Mouse (Mus musculus) ES-Bruce4 (cell line): ENCODE results near the gene Rab3ip. TPM values are rescaled to one million over a fixed set of nuclear protein-coding genes. Genes with fewer than 3 reads are reported as not detected.
A peak's percentile ranks its signal among the peaks of the same experiment; 100 is the strongest.

Experiments used
- H3K27ac ChIP-seq: 2 replicates; pipeline ENCODE4 v1.5.1; 2012; ENCODE audit warnings: low read length, inconsistent platforms; ENCODE audit not compliant: insufficient read depth
- H3K27me3 ChIP-seq: 2 replicates; pipeline ENCODE4 v1.6.1; 2012; ENCODE audit warnings: mild to moderate bottlenecking, low read length, inconsistent platforms; ENCODE audit not compliant: control insufficient read depth, poor library complexity, insufficient read depth, severe bottlenecking
- H3K36me3 ChIP-seq: 2 replicates; pipeline ENCODE4 v1.6.1; 2012; ENCODE audit warnings: inconsistent platforms, mild to moderate bottlenecking, low read length, moderate library complexity; ENCODE audit not compliant: control insufficient read depth, poor library complexity, insufficient read depth, severe bottlenecking
- H3K4me1 ChIP-seq: one replicate; pipeline ENCODE4 v1.8.1; 2011; ENCODE audit warnings: low read length; ENCODE audit not compliant: control insufficient read depth, insufficient read depth
- H3K4me3 ChIP-seq: 2 replicates; pipeline ENCODE4 v1.5.1; 2011; ENCODE audit warnings: low read depth, mild to moderate bottlenecking, low read length
- H3K9ac ChIP-seq: 2 replicates; pipeline ENCODE4 v1.6.1; 2012; ENCODE audit warnings: low read depth, mild to moderate bottlenecking, inconsistent platforms; ENCODE audit not compliant: poor library complexity, severe bottlenecking
- H3K9me3 ChIP-seq: replicated peaks from 2 replicates; pipeline ENCODE4 v1.6.1; 2012; ENCODE audit warnings: mild to moderate bottlenecking, low read length, inconsistent platforms; ENCODE audit not compliant: control insufficient read depth, poor library complexity, insufficient read depth, severe bottlenecking
- CTCF ChIP-seq: IDR thresholded peaks from one replicate; pipeline ENCODE4 v1.8.1; 2011; ENCODE audit warnings: low read depth, low read length
- EP300 ChIP-seq: IDR thresholded peaks from 2 replicates; pipeline ENCODE4 v1.6.1; 2011; ENCODE audit warnings: low read depth, low read length; ENCODE audit not compliant: insufficient read depth
- POLR2A ChIP-seq: IDR thresholded peaks from one replicate; pipeline ENCODE4 v1.8.1; 2011; ENCODE audit warnings: low read length; ENCODE audit not compliant: insufficient read depth
- polyA plus RNA-seq: library from polyadenylated mRNA; stranded (reverse); fragments of >200 nt; gene quantifications from 2 replicates; pipeline ENCODE4 v1.2.4, GENCODE M21; 2011; ENCODE audit warnings: low read depth; ENCODE audit not compliant: missing spikeins, insufficient read depth, insufficient read length

The Rab3ip gene
- 58.7 and 70.8 TPM in 2 replicates for polyA plus RNA-seq

DNA sequence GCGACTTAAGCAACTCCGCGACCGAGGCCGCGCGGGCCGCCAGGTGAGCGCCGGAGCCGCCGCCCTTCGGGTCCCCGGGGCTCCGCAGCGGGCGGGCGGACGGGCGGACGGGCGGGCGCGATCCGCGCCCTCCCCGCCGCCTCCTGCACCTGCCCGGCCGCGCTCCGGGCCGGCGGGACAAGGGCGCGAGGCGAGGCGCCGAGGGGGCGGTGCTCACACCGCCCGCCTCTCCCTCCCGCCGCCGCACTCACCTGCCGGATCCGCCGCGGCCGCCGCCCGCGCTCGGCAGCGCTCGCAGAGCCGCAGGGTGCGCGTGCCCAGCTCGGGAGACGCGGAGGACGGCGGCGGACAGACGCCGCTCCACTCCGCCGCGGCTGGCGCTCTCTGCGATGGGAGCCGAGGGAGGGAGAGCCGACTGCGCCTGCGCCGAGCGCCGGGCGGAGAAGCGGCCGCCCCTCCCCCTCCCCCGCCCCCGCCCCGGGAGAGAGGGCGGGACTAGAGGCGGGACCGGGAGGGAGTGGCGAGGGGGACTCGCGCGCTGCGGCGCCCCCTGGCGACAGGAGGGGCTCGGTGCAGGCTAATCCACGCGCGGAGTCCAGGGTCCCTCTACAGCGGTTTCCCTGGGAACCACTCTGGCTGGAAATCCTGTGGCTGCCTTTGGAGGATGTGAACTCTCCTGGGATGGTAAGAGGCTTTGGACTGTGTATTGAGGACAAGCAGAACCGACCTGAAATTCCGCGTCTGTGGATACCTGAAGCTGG is at the start of gene Rab3ip:
Rab3ip (minus strand) TSS at position 761 of the 761 bp plus-strand sequence.
- Histone ChIP-seq H3K9ac (peak within 1 kb of the TSS; percentile 92), H3K9me3 (no peaks in the 10 kb centered on the region), H3K27me3 (no peaks in the 10 kb centered on the region), H3K36me3 (no peaks in the 10 kb centered on the region), H3K27ac (no peak within 1 kb of the TSS), H3K4me1 (no peaks in the 10 kb centered on the region), H3K4me3 (peak within 1 kb of the TSS; percentile 95)
- TF ChIP-seq CTCF, result peak; percentile 67
- no peak for TF ChIP-seq EP300
- peak; percentile 58 for TF ChIP-seq POLR2A

DNA sequence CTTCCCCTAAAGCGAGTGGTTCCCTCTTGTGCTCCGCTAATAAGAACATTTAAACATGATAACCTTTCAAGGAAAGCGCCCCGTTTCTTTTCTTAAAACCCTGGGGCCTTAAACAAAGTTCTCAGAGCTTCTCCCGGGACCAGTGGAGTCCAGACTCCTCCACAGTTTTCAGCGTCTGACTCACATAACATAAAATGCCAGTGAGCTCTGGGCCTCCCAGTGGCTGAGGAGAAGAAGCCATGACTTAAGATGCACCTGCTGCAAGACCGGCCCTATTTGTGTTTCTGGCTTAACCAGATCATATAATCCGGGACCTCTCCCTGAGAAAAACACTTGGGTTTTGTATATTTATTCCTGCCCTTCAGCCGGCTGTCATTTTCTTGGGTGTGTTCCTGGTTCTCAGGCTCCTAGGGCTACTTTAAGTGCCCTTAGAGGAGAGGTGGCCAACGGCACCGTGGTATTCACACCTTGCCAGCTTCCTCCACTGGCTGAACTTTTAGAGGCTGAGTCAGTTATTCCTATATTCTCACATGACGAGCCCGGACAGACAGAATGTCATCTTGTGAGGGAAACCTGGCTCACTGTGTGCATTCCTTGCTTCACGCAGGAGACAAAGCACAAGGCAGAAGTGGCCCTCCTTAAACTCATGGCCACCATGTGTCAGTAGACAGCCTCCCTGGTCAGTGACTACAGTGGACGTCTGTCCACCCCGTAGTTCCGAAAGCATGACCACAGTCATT is 48.3 kb upstream of the Rab3ip start:
- H3K4me1 ChIP-seq, result peaks cover 1% of the 10 kb centered on the region
- H3K27ac ChIP-seq, result no peak overlapping the region
- no peak overlapping the region for H3K9ac ChIP-seq
- no peaks in the 10 kb centered on the region for H3K9me3 ChIP-seq
- H3K36me3 ChIP-seq, result no peaks in the 10 kb centered on the region
- H3K4me3 ChIP-seq, result no peak overlapping the region
- TF ChIP-seq POLR2A (no peak), EP300 (no peak), CTCF (no peak)
- H3K27me3 ChIP-seq, result no peaks in the 10 kb centered on the region

DNA sequence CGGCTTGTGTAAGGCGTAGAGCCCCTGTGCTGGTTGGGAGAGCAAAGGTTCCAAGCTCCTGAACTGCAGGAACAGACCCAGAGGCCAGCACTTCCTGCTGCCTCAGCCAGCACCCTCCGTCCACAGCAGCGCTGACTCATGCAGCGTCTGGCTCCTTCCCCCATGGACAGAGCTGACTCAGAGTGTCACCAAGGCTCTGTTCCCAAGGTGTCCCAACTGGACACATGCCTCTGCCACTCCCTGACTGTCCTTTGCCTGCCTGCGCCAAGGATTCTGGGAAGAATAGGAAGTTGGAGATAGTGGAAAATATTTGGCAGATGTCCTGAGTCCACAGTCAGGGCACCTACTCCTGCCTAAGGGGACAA is 45.6 kb upstream of the Rab3ip start:
- Histone ChIP-seq H3K4me3 (no peak overlapping the region), H3K36me3 (no peaks in the 10 kb centered on the region), H3K27me3 (no peaks in the 10 kb centered on the region), H3K27ac (no peak overlapping the region), H3K9ac (no peak overlapping the region), H3K9me3 (no peaks in the 10 kb centered on the region), H3K4me1 (peaks cover 1% of the 10 kb centered on the region)
- TF ChIP-seq EP300 (no peak), POLR2A (no peak), CTCF (no peak)

GRCm38 (mm10) chr10:116995584-116996235 is 45.1 kb upstream of the Rab3ip start:
- Histone ChIP-seq H3K9ac (no peak overlapping the region), H3K27ac (no peak overlapping the region)

GRCm38 (mm10) chr10:116995162-116995561 is 44.6 kb upstream of the Rab3ip start:
- H3K27me3 ChIP-seq, result no peaks in the 10 kb centered on the region
- no peak overlapping the region for H3K4me3 ChIP-seq
- peaks cover 1% of the 10 kb centered on the region for H3K4me1 ChIP-seq
- H3K27ac ChIP-seq, result no peak overlapping the region
- H3K9me3 ChIP-seq, result no peaks in the 10 kb centered on the region
- TF ChIP-seq EP300 (no peak), POLR2A (no peak), CTCF (no peak)
- no peaks in the 10 kb centered on the region for H3K36me3 ChIP-seq
- H3K9ac ChIP-seq, result no peak overlapping the region

More at GRCm38 (mm10) chr10:116995584-116996235, 45.1 kb upstream of the Rab3ip start:
- no peaks in the 10 kb centered on the region for H3K27me3 ChIP-seq
- peaks cover 1% of the 10 kb centered on the region for H3K4me1 ChIP-seq
- no peaks in the 10 kb centered on the region for H3K36me3 ChIP-seq
- H3K9me3 ChIP-seq, result no peaks in the 10 kb centered on the region
- H3K4me3 ChIP-seq, result no peak overlapping the region
- no peak for TF ChIP-seq CTCF
- no peak for TF ChIP-seq POLR2A
- no peak for TF ChIP-seq EP300

DNA sequence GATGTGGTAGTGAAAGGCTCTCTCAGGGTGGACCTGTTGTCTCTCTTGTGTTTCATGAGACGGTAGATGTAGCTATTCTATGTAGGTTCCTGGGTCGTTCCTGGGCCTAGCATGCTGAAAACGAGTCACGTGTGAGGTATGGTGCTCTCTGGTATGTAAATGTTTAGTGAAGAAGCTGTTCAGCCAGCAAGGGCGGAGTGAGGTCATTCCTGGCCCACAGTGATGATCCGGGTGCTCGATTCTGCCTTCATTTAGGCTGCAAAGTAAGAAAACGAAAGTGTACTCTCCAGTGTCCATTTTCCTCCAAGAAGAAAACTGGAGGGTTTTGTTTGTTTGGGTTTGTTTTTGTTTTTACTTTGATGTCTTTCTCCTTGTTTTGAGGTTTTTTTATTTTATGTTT is 43.4 kb upstream of the Rab3ip start:
- Histone ChIP-seq H3K9ac (no peak overlapping the region), H3K27me3 (no peaks in the 10 kb centered on the region), H3K9me3 (no peaks in the 10 kb centered on the region), H3K36me3 (no peaks in the 10 kb centered on the region), H3K4me3 (no peak overlapping the region), H3K4me1 (peaks cover 1% of the 10 kb centered on the region), H3K27ac (no peak overlapping the region)
- TF ChIP-seq POLR2A, result no peak
- TF ChIP-seq EP300, result no peak
- no peak for TF ChIP-seq CTCF
